Mouse (Mus musculus) T-helper 17 cell (primary cell): ENCODE data around the gene Ppp3ca.
"Not testable (repeated sequence)": the region's sequence is repeated elsewhere in the genome, so short reads cannot be mapped to it uniquely, and the experiment has no call there.

ENCODE experiments used
- in situ Hi-C, 2 experiments: fragments of 300-600 bp; cut with MboI, MseI; formaldehyde crosslinking; loops; 1 replicate in 1 of 2; 2 replicates in 1 of 2; pipeline ENCODE4 v1.15.1; 2025; ENCODE audit warnings: high pct_unique_total_duplicates in 2 of 2

The Ppp3ca gene

DNA sequence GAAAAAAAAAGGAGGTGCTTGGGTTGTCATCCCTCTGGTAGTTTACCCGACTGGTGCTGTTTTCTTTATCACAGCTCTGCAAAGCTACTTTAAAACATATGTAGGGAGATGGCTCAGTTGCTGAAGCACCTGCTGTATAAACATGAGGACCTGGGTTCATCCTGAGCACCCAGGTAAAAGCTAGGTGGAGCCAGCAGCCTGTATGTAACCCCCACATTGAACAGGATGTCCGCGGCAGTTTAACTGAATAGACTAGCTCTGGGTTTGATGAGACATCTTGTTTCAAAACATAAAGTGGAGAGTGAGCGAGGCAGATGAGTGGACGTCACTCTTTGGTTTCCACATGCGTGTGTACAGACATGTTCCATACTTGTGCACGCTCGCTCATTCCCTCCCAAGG is 16.5 kb downstream of the Ppp3ca start:
- in situ Hi-C loops: no loop called here

DNA sequence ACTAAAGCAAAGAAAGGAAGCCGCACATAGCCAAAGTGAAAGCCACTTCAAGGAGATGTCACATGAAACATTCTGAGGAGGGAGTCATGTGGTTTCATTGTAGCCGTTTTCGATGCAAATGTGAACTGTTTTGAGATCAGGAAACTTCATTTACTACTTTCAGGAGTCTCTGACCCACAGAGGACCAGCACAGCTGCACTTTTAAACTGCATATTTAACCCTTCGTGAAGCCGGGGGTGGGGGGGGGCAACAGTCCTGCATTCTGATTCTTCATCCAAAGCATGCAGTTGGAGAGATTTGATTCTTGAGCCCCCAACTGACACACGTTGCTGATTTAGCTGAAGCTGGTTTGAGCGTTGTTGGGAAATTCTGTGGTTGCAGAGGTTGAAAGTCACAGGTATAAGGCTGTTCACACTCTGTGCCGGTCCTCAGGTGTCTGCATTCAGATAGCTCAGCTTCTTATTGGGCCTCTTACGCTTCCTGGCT is 18.2 kb downstream of the Ppp3ca start:
- in situ Hi-C loops: no loop called here

DNA sequence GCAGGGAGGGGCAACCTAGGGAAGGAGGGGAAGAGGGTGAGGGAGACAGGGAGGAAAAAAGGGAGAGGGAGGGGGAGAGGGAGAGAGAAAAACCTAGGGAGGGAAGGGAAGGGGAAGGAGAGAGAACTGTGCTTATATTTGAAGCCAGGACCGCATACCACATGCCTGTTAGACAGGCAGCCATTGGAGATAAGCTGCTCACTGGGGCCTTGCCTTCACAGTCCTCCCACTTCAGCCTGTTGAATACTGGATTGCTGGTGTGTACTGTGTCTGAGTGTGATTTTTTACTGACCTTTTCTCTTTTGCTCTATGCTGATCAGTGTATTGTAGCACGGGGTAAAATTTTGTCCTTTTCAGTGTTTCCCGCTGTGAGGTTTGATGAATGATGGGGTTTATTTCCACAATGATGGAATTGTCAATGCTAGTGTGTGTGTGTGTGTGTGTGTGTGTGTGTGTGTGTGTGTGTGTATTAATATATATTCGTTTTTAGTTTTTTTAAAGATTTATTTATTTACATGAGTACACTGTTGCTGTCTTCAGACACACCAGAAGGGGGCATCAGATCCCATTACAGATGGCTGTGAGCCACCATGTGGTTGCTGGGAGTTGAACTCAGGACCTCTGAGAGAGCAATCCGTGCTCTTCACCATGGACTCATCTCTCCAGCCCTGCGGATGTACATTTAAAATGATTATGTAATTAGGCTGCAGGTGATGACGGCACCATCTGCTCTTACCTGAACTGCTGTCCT is 20.0 kb downstream of the Ppp3ca start:
- in situ Hi-C loops: no loop called here

DNA sequence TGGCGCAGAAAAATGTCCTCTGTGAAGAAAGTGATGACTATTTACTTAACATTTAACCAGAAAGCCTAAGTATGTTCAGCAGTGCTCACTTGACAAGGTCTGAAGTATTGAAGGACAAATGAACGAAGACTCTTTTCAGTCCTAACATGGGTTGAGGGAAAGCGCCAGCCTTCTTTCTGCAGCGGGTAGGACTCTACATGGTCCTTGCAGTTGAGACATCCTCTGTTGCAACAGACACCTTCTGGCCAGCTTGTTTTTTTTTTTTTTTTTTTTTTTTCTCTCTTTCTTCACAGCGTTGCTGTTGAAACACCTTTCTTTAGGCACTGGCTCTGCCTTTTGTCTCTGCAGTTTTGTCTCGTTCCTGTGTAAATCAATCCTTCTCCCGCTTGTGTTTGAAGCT is 22.1 kb downstream of the Ppp3ca start:
- in situ Hi-C loops: no loop called here

DNA sequence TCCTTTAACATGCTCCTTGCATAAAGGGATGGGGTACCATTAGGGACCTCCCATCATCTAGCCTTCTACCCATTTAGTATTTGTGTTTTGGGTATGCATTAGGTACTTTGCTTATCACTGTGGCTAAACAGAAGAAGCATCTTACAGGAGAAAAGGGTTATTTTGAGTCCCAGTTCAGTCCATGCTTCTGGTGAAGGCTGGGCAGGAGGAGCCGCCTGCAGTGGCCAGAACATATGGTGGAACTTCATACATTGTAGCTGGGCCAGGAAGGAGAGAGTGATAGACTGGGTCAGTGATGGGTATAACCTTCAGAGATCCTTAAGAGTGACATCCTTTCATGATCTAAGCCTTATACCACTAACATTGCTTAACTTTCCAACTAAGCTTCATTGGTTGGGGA is 23.6 kb downstream of the Ppp3ca start:
- in situ Hi-C loops: no loop called here

DNA sequence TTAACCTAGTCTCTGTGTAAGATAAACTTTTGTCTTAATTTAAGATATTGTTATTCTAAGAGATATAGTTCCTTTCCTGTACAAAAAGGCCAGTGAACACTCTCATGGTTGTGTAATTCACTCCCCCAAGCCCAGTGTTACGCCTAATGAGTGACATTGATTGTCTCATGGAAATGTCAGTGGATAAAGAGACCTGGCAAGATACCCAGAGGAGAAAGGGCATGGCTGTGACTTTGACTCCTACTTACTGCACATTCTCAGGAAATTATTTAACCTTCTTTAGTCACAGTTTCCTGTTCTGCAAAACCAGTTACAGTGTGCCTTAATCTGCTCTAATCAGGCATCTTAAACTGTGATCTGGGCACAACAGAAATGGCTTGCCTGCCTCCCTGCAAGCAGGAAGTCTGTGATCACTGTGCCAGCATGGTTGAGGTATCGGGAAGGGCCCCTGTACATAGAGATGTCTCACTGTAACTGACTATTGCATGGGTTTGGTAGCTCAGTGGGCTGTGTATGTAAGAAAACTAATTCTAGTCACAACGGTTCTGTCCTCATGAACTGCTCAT is 27.8 kb downstream of the Ppp3ca start:
- in situ Hi-C loops: no loop called here

DNA sequence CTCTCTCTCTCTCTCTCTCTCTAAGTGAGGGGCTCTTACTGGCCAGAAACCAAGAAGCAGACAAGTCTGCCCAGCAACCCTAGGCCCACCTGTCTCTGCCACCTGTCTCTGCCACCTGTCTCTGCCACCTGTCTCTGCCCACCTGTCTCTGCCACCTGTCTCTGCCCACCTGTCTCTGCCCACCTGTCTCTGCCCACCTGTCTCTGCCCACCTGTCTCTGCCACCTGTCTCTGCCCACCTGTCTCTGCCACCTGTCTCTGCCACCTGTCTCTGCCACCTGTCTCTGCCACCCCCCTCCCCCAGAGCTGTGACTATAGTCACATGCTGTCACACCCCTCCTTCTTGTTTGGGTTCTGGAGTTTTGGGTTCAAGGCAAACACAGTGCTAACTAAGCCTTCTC is 29.8 kb downstream of the Ppp3ca start:
- in situ Hi-C loops: not testable (repeated sequence)

DNA sequence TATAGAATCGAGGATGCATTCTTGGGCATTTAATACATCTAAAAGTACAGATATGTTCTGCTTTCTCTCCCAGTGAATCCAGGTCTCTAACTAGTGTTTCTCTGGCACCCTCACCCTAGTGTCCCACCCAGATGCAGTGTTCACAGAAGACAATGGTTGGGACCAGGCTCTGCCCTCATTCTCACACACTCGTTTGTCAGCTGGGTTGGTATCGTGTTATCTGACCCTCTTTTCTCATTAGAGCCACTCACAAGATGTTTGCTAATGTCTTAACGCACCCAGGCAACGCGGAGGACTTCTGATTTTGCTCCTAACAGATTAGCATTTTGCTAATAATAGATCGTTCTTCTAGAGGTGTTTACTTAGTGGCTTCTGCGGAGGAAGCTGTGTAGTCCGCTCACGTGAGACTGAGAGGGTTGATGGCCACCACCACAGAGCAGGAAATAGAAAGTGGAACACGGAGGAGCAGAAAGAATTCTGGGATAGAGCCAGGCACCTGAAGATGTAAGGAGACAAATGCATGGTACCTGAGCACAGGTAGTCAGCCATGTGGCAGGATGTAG is 30.6 kb downstream of the Ppp3ca start:
- in situ Hi-C loops: no loop called here

DNA sequence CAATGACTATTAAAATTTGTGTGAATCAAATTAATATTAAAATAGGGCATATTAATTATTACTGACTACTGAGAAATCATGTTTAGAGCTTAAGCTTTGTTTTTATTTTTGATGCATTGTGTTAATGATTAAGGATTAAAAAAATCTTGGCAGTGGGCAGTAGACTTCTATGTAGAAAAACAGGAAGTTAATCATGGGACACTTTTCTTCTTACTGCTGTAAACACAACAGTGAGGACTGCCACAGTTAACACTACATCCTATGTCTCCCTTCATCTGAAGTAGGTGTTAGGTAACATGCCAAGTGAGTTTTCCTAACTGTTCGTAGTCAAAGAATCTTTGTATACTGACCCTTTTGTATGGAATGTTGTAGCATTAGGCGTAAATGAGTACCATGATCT is 32.9 kb downstream of the Ppp3ca start:
- in situ Hi-C loops: no loop called here

DNA sequence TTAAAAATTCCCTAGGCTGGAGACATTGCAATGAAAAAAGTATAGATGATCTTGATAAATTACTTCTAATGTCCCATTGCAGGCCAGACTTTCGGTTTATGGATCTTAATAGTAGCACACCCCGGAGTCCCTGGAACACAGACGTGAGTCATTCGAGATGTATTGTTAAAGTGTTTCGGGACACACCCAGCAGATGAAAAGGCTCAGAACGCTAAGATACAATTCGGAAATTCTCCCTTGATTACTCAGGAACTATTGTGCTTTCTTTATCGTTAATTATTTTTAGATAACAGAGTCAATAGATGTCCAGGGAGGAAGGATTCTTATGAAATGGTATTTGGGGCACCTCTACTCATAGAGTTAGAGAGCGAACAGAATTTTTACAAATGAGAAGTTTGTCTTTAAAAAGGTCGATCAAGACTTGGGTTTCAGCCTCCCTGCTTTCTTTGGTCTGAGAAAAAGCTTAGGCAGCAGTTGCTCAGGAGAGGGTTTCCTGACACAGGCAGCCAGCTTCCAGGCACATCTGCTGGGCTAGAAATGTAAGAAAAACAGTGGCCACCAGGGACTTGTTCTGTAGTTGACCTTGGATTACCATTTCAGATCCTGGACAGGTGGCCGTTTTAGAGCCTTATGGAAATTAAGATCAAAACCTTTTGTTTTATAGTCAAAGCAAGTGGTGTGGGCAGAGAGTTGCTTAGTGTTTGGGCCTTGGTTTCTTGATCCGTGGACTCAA is 34.8 kb downstream of the Ppp3ca start:
- in situ Hi-C loops: no loop called here

DNA sequence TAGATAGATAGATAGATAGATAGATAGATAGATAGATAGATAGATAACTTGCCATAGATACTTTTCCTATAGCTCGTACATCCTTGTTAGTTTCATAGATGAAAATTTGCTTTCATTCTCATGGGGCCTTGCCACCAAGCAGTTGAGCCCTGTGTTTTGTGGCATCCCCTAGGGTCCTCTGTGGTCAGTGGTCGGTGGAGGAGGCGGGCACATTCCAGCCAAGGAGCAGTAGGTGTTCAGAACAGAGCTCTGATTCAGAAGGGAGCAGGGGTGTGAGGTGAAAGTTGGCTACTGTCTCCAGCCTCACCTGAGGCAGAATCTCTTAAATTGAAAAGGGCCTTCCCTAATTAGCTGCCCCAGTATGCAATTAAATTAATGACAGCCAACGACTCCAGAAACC is 36.1 kb downstream of the Ppp3ca start:
- in situ Hi-C loops: no loop called here

DNA sequence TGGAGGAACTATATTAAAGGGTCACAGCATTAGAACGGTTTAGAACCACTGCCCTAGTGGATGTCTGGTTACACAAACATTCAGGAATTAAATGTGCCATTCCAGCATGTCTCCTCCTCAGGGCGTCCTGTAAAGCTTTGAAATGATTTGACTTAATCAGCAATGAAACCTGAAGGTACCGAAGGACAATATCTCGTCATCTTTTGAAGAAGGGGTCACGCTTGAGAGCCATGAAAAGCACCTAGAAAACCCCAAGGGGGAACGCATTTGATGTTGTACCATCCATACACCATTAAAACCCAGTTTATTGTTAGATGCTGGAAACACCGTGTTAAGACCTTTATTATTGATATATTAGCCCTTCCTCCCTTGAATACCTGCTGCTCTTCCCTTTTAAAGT is 36.8 kb downstream of the Ppp3ca start:
- in situ Hi-C loops: no loop called here

DNA sequence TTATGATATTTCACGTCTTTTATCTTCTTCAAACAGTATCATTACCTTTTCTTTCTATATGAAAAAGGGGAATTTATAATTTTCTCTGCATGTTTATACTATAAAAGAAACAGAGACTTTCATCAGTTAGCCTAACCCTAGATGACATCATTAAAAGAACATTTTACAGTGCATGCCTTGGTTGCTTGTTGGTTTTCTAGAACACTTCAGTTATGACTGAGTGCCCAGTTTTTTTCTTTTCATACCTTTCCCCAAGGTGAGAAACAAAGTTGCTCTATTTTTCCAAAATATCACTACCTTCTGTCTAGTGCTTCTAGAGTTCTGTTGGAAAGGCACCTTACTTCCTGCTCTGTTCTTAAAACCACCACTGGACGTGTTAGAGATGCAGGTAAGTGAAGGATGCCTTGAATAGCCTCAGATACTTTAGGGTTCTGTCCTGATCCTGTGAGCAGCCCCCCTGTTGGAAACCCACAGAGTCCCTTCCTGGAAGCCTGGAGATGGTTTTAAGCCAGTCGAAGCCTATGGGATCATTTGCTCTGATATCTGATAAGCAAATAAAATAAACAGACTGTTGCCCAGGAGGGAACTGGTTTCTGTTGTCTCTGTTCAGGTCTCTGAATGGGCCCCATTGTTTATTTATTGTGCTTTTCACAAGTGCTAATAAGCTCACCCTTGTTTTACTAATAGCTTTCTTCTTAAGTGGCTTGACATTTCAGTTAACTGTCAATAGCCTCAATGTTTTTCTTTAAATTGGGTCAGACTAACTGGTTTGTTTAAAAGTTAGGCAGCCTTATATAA is 37.5 kb downstream of the Ppp3ca start:
- in situ Hi-C loops: no loop called here

DNA sequence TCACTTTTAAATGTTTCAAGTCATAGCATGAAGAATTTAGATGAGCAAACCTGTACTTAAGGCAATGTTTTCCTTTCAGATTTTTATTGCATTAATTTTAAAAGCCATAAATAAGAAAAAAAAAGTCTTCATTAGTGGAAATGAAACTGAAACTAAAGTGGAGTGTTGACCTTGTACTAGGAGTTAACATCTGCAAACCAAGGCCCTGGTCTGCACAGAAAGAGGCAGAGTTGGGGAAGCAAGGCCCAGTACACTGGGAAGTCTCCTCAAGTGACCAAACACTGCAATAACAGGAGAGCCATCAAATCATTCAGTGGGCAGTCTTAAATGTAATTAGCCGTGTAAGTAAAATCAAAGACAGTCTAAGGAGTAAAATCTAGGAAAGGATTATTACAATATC is 38.3 kb downstream of the Ppp3ca start:
- in situ Hi-C loops: no loop called here

DNA sequence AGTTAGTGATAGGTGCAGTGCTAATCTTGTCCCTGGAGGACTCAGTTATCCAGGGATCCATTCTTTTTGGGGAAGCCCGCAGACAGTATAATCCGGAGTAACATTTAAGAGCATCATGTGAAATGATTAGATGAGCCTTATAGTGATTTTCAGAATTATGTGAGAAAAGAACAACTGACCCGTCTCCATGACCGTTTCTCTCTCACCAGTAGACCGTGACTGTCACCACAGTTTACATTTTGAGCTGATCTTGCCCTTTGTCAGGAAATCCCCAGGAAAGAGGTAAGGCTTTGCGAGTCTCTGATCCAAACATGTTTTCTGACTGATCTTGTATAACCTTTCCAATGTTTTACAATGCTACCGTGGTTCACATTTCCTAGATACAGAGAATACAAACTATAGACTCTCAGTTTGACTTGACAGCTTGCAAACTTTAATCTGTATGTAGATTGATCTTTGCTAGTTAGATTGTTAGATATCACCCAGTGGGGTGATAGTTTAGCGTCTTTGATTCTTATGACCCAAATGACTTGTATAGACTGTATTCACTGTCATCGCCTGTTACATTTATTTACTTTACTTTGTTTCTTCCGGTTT is 40.5 kb downstream of the Ppp3ca start:
- in situ Hi-C loops: no loop called here

DNA sequence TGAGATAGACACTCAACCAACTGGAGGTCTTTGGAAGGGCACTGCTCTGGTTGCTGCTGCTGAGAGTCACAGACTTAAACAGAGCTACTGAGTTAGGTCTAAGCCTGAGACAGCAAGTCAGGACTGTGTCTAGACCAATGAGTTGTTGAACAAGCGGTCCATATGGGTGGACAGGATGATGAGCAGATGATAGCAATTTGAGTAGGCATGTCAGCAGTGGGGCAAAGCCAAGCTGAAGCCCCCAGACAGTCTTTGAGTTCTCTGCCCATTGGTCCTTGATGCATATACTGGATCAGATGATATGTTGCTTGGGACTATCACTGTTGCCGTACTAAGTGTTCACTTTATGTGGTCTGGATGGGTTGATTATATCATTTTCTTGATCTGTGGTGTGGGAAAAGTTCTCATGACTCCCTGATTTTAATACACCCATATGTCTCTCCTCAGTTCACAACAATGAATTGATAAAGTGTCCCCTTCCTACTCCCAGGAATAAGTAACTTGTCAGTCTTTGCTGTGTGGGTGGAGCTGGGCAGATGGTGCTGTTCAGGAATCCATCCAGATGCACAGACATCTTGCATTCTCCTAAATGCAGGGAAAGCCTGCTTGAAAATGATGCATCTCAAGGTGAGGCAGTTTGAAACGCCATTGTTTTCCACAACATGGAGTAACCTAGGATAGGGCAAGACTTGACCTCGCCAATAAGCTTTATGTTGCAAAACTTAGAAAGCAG is 44.5 kb downstream of the Ppp3ca start:
- in situ Hi-C loops: no loop called here

DNA sequence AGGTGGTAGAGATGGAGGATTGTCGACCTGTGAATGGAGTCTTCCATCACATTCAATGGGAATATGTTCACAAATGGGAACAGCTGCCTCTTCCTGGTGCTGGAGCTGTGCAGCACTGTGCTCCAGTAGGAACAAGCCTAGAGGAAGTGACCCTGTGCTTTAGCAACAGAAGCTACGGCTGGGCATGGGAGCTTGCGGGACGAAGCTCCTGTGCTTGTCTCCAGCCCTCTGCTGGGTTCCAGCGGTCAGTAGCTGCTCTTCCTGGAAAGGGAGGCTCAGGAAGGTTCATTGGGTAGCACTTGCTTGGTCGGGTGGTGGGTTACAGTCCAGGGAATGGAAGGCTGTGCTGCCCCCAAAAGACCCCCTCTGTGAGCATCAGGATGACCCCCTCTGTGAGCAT is 46.3 kb downstream of the Ppp3ca start:
- in situ Hi-C loops: no loop called here

DNA sequence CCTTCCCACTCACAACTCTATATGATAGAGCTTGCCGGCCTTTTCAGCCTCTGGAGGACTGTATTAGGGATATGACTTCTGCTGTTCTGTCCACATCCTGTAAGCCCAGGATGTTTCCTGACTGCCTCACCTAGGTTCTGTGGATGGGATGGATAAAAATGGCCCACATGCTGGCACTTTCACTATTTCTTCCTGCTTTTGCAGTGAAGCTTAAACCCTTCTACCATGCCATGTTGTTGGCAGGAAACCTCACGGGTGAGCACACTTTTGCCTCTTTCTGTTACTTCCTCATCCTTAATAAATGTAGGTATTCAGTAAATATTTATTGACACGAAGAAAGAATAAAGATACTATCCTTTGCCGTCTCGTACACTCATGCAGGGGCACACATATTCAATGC is 48.5 kb downstream of the Ppp3ca start:
- in situ Hi-C loops: no loop called here

DNA sequence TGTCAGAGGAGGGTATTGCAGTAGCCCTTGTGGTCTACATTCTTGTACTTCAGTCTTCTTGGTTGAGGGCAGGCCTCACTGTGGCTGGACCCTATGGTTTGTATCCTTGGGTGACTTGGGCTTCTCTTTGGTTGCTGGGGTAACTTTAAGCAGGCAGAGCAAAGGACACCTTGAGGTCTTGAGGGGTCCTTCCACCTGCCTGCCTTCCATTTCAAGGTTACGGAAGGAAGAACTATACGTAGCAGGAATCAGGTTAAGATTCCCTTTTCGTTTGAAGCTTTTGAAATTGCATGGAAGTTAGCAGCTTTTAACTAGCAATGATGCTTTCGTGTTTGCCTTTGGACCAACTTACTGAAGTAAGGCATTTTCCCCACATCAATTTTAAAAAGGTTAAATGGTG is 51.3 kb downstream of the Ppp3ca start:
- in situ Hi-C loops: no loop called here

DNA sequence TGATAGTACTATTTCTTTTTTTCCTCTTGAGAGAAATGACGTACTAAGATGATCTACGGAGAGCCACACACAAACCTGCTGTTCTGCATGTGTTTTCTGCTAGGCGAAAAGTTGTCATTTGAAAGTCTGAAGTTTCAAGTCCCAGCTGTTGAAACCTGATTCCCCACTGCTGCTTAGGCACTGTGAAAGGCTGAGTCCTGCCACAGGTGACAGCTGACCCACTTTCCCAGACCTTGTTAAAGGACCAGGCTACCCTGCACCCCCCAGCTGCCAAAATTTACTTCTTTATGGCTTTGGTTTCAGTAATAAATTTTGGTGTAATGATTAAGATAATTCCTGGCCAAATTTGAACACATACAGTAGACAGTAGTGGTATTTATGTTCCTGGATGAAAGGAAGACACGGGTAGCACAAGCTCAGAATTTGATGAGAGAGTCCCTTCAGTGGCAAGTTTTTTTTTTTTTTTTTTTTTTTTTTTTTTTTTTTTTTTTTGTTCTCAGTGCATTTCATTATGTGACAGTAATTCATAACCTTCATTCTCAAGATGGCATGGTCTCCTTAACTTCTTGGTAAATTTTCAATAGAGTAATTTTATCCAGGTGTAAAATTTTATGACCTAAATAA is 52.0 kb downstream of the Ppp3ca start:
- in situ Hi-C loops: no loop called here
